Mouse (Mus musculus) c-Kit-positive CD71-positive TER-119-positive erythroid progenitor cells, embryonic 14.5 days (primary cell): Measurements from ENCODE around the gene Rrp36.

Source experiments
- DNase-seq: peaks from one replicate; pipeline ENCODE4 v3.0.0-alpha.2; 2013; ENCODE audit warnings: low spot score

The Rrp36 gene

GRCm38 (mm10) chr17:46685913-46686312 lies 11.8 kb upstream of the Rrp36 start:
- no peak for DNase-seq

- no peak for DNase-seq
Observed at GRCm38 (mm10) chr17:46682654-46683389, 8.7 kb upstream of the Rrp36 start.

- no peak for DNase-seq
Observed at GRCm38 (mm10) chr17:46681466-46682118, 7.4 kb upstream of the Rrp36 start.

GRCm38 (mm10) chr17:46680760-46681373 lies 6.7 kb upstream of the Rrp36 start, which contains the start of gene Klhdc3:
Gene Klhdc3 (minus strand): TSS chr17:46680914.
- peak; percentile 99 for DNase-seq

- no peak for DNase-seq
Observed at GRCm38 (mm10) chr17:46679843-46680759, 5.9 kb upstream of the Rrp36 start.

GRCm38 (mm10) chr17:46678911-46679310 lies 4.8 kb upstream of the Rrp36 start:
- no peak for DNase-seq

GRCm38 (mm10) chr17:46678416-46678815 lies 4.3 kb upstream of the Rrp36 start, which contains the start of gene Mea1:
Gene Mea1 (plus strand): TSS chr17:46678793.
- no peak for DNase-seq

- no peak for DNase-seq
Observed at GRCm38 (mm10) chr17:46674530-46675283, 555 bp upstream of the Rrp36 start.

GRCm38 (mm10) chr17:46669911-46670310 lies 4.2 kb downstream of the Rrp36 start:
- DNase-seq, result no peak

- no peak for DNase-seq
Observed at GRCm38 (mm10) chr17:46667712-46668111, 6.4 kb downstream of the Rrp36 start.

GRCm38 (mm10) chr17:46662730-46663129 lies 11.4 kb downstream of the Rrp36 start:
- no peak for DNase-seq

- no peak for DNase-seq
Observed at GRCm38 (mm10) chr17:46661981-46662380, 12.2 kb downstream of the Rrp36 start.

GRCm38 (mm10) chr17:46661351-46661750 lies 12.8 kb downstream of the Rrp36 start:
- no peak for DNase-seq

- no peak for DNase-seq
Observed at GRCm38 (mm10) chr17:46656054-46656453, 18.1 kb downstream of the Rrp36 start.

- no peak for DNase-seq
Observed at GRCm38 (mm10) chr17:46651755-46652547, 22.2 kb downstream of the Rrp36 start.

GRCm38 (mm10) chr17:46651292-46651691 lies 22.9 kb downstream of the Rrp36 start:
- DNase-seq, result no peak

GRCm38 (mm10) chr17:46650232-46651031 lies 23.7 kb downstream of the Rrp36 start, which contains the start of gene Cul7:
Gene Cul7 (plus strand): TSS chr17:46650337.
- DNase-seq, result peak; percentile 78

GRCm38 (mm10) chr17:46649811-46650210 lies 24.3 kb downstream of the Rrp36 start:
- DNase-seq, result no peak

- DNase-seq, result no peak
Observed at GRCm38 (mm10) chr17:46648436-46648835, 25.7 kb downstream of the Rrp36 start.
